Mouse (Mus musculus): ENCODE measurements around the gene Prkch. TPM values are rescaled to one million over a fixed set of nuclear protein-coding genes. Genes with fewer than 3 reads are reported as not detected.

The Prkch gene
- polyA plus RNA-seq, 1 experiment from 2014 or later = 11.2 TPM

GRCm38 (mm10) chr12:73810903-73811302 is 226.3 kb downstream of the Prkch start:
- DNase-seq (ENCODE audit: low spot score) (no peak), ATAC-seq (replicated peaks; ENCODE audit: low FRiP score, low read depth) (no peak)
- no peak overlapping the region for H3K4me2 ChIP-seq (ENCODE audit: low read length)
- TF ChIP-seq CTCF (IDR thresholded peaks at IDR 0.05; ENCODE audit: low read depth) = no peak
- H3K9me3 ChIP-seq (replicated peaks; ENCODE audit: low read length) = no peaks in the 10 kb centered on the region
- no peaks in the 10 kb centered on the region for H3K36me3 ChIP-seq (ENCODE audit: insufficient read depth, low read length)
- 47% methylated on average over 5 of the region's 5 CpGs for WGBS
- no peak overlapping the region for H3K9ac ChIP-seq (ENCODE audit: low read depth, low read length)
- H3K27me3 ChIP-seq (ENCODE audit: insufficient read depth, low read length) = no peaks in the 10 kb centered on the region
- H3K27ac ChIP-seq = peak overlapping the region; percentile 62; the same call in 1 of the 2 replicates
- H3K4me3 ChIP-seq (replicated peaks; ENCODE audit: low read depth, low read length) = no peak overlapping the region
- peaks cover 20% of the 10 kb centered on the region for H3K4me1 ChIP-seq (replicated peaks; ENCODE audit: insufficient read depth, low read length)

- H3K4me2 ChIP-seq (ENCODE audit: low read length) = no peak overlapping the region
- no peak for DNase-seq (ENCODE audit: low spot score)
- no peak for TF ChIP-seq CTCF (IDR thresholded peaks at IDR 0.05; ENCODE audit: low read depth)
- H3K9ac ChIP-seq (ENCODE audit: low read depth, low read length) = no peak overlapping the region
- no peak overlapping the region for H3K4me3 ChIP-seq (replicated peaks; ENCODE audit: low read depth, low read length)
- no peaks in the 10 kb centered on the region for H3K27me3 ChIP-seq (ENCODE audit: insufficient read depth, low read length)
- H3K36me3 ChIP-seq (ENCODE audit: insufficient read depth, low read length) = no peaks in the 10 kb centered on the region
- no peaks in the 10 kb centered on the region for H3K9me3 ChIP-seq (replicated peaks; ENCODE audit: low read length)
- peaks cover 20% of the 10 kb centered on the region for H3K4me1 ChIP-seq (replicated peaks; ENCODE audit: insufficient read depth, low read length)
- peak overlapping the region; percentile 21; the same call in 1 of the 2 replicates for H3K27ac ChIP-seq
- 58% methylated on average over 6 of the region's 6 CpGs for WGBS
- no peak for ATAC-seq (replicated peaks; ENCODE audit: low FRiP score, low read depth)
These were observed 227.6 kb downstream of the Prkch start for GRCm38 (mm10) chr12:73812198-73812597.

DNA sequence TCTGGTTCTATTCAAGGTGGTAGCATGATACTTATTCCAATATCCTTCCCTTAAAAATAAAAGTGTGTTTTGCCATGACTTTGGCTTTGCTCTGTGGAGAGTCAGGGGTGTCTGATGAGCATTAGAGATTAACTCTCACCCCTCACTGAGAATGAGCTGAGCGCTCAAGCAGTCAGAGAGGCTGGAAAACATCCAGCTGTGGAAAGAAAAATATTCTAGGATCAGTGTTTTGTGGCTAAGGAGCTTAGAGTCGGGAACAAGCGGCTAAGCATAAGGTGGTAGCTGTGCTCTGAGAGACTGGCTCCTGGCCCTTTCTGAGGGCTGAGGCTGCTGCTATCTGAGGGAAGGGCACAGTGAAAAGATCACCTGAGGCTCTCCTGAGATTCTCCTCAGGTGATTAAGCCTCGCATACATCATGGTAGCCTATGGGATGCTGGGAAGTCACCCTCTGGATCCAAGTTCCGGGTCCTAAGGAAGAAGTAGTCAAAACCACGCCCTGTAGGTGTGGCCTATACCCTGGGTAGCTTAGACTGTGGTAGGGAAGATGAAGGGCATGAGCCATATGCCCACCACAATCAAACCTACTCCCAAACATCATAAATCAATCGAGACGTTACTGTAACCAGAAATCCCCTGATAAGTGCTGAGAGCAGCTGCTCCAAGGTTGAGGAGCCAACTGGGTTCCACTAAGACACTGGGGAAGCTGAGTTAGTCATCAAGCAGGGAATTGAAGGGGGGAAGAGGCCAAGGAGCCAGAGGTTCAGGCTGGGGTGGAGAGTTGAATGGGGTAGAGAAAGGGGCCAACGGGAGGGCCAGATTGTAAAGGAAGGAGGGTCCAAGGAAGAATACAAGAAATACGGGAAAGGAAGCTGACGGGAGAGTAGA is 228.7 kb downstream of the Prkch start:
- TF ChIP-seq CTCF (IDR thresholded peaks at IDR 0.05; ENCODE audit: low read depth) = no peak
- H3K4me2 ChIP-seq (ENCODE audit: low read length) = no peak overlapping the region
- no peaks in the 10 kb centered on the region for H3K9me3 ChIP-seq (replicated peaks; ENCODE audit: low read length)
- 45% methylated on average over 11 of the region's 11 CpGs for WGBS
- H3K4me3 ChIP-seq (replicated peaks; ENCODE audit: low read depth, low read length) = no peak overlapping the region
- H3K4me1 ChIP-seq (replicated peaks; ENCODE audit: insufficient read depth, low read length) = peaks cover 20% of the 10 kb centered on the region
- no peak for ATAC-seq (replicated peaks; ENCODE audit: low FRiP score, low read depth)
- no peaks in the 10 kb centered on the region for H3K36me3 ChIP-seq (ENCODE audit: insufficient read depth, low read length)
- DNase-seq (ENCODE audit: low spot score) = peak; percentile 50
- no peaks in the 10 kb centered on the region for H3K27me3 ChIP-seq (ENCODE audit: insufficient read depth, low read length)
- no peak overlapping the region for H3K9ac ChIP-seq (ENCODE audit: low read depth, low read length)
- H3K27ac ChIP-seq = peak overlapping the region; percentile 65

DNA sequence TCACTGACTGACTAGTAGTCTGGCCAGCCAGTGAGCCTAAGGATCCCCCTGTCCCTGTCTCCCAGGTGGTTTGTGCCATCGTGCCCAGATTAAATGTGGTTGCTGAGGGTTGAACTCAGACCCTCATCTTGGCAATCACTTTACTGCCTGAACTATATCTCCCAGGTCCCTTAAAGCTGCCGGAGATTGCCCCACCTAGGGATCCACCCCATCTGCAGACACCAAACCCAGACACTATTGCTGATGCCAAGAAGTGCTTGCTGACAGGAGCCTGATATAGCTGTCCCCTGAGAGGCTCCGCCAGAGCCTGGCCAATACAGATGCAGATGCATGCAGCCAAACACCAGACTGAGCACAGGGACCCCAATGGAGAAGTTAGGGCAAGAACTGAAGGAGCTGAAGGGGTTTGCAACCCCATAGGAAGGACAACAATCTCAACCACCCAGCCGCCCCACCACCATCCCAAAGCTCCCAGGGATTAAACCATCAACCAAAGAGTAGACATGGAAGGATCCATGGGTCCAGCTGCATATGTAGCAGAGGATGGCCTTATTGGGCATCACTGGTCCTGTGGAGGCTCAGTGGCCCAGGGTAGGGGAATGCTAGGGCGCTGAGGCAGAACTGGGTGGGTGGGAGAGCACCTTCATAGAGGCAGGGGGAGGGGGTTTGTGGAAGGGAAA is 229.6 kb downstream of the Prkch start:
- Histone ChIP-seq H3K4me3 (replicated peaks; ENCODE audit: low read depth, low read length) (no peak overlapping the region), H3K9ac (ENCODE audit: low read depth, low read length) (no peak overlapping the region), H3K27ac (no peak overlapping the region), H3K9me3 (replicated peaks; ENCODE audit: low read length) (no peaks in the 10 kb centered on the region), H3K27me3 (ENCODE audit: insufficient read depth, low read length) (no peaks in the 10 kb centered on the region), H3K4me1 (replicated peaks; ENCODE audit: insufficient read depth, low read length) (peaks cover 20% of the 10 kb centered on the region), H3K36me3 (ENCODE audit: insufficient read depth, low read length) (no peaks in the 10 kb centered on the region), H3K4me2 (ENCODE audit: low read length) (no peak overlapping the region)
- whole genome bisulfite sequencing = 90% methylated on average over 5 of the region's 5 CpGs
- DNase-seq (ENCODE audit: low spot score) (no peak), ATAC-seq (replicated peaks; ENCODE audit: low FRiP score, low read depth) (no peak)
- no peak for TF ChIP-seq CTCF (IDR thresholded peaks at IDR 0.05; ENCODE audit: low read depth)

- peaks cover 17% of the 10 kb centered on the region for H3K4me1 ChIP-seq (replicated peaks; ENCODE audit: insufficient read depth, low read length)
- no peak overlapping the region for H3K4me2 ChIP-seq (ENCODE audit: low read length)
- no peak overlapping the region for H3K4me3 ChIP-seq (replicated peaks; ENCODE audit: low read depth, low read length)
- WGBS = 80% methylated on average over 2 of the region's 2 CpGs
- H3K9me3 ChIP-seq (replicated peaks; ENCODE audit: low read length) = no peaks in the 10 kb centered on the region
- no peak for DNase-seq (ENCODE audit: low spot score)
- H3K27me3 ChIP-seq (ENCODE audit: insufficient read depth, low read length) = no peaks in the 10 kb centered on the region
- no peak for TF ChIP-seq CTCF (IDR thresholded peaks at IDR 0.05; ENCODE audit: low read depth)
- H3K27ac ChIP-seq = no peak overlapping the region
- H3K9ac ChIP-seq (ENCODE audit: low read depth, low read length) = no peak overlapping the region
- H3K36me3 ChIP-seq (ENCODE audit: insufficient read depth, low read length) = no peaks in the 10 kb centered on the region
- no peak for ATAC-seq (replicated peaks; ENCODE audit: low FRiP score, low read depth)
These were observed 230.3 kb downstream of the Prkch start for GRCm38 (mm10) chr12:73814897-73815296.

DNA sequence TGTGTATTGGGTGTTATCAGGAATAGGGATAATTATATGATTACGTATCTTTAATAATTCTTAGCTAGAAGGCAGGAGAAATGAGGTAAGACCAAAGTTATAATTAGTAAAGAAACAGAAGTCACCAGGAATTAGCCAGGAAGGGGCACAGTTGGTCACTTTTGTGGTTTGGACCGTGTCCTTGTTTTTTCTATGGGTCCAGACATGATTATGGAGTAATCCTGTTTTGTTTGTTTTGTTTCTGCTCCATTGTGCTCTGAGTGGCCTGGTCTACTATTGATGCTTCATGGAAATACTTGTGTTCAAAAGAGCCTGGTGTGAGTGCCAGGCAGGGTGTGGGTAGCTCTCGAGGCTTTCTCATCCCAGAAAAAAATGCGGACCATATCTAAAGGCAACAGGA is 230.9 kb downstream of the Prkch start:
- Histone ChIP-seq H3K4me1 (replicated peaks; ENCODE audit: insufficient read depth, low read length) (peaks cover 12% of the 10 kb centered on the region), H3K27ac (no peak overlapping the region), H3K36me3 (ENCODE audit: insufficient read depth, low read length) (no peaks in the 10 kb centered on the region), H3K4me2 (ENCODE audit: low read length) (no peak overlapping the region), H3K4me3 (replicated peaks; ENCODE audit: low read depth, low read length) (no peak overlapping the region), H3K9me3 (replicated peaks; ENCODE audit: low read length) (no peaks in the 10 kb centered on the region), H3K27me3 (ENCODE audit: insufficient read depth, low read length) (no peaks in the 10 kb centered on the region), H3K9ac (ENCODE audit: low read depth, low read length) (no peak overlapping the region)
- ATAC-seq (replicated peaks; ENCODE audit: low FRiP score, low read depth) = no peak
- no peak for TF ChIP-seq CTCF (IDR thresholded peaks at IDR 0.05; ENCODE audit: low read depth)
- 83% methylated on average over 4 of the region's 4 CpGs for WGBS
- no peak for DNase-seq (ENCODE audit: low spot score)

Data from kidney, postnatal 0 days (tissue).